Mouse (Mus musculus) liver, postnatal 0 days (tissue): ENCODE results near the gene Npas2. TPM values are rescaled to one million over a fixed set of nuclear protein-coding genes. Genes with fewer than 3 reads are reported as not detected.

Source experiments
- ATAC-seq: fragments of 200-750 bp; cut with Nextera tagmentation; 2 replicates; pipeline ENCODE4 v1.8.0; 2017; ENCODE audit warnings: mild to moderate bottlenecking, moderate library complexity
- DNase-seq: peaks from one replicate; pipeline ENCODE4 v3.0.0-alpha.2; 2016
- H3K27ac ChIP-seq: fragments of 300-500 bp; sonication (generic); 2 replicates; pipeline ENCODE4 v1.5.1; 2014; ENCODE audit warnings: antibody characterized with exemption, moderate library complexity, mild to moderate bottlenecking, low read depth
- H3K27me3 ChIP-seq: fragments of 300-500 bp; sonication (generic); 2 replicates; pipeline ENCODE4 v1.6.1; 2014; ENCODE audit warnings: low read length, control low read depth, mixed read lengths; ENCODE audit not compliant: insufficient read depth
- H3K36me3 ChIP-seq: fragments of 300-500 bp; sonication (generic); replicated peaks from 2 replicates; pipeline ENCODE4 v1.6.1; 2014; ENCODE audit warnings: mild to moderate bottlenecking, control low read depth, low read length, moderate library complexity, mixed read lengths; ENCODE audit not compliant: insufficient read depth
- H3K4me1 ChIP-seq: fragments of 300-500 bp; sonication (generic); 2 replicates; pipeline ENCODE4 v1.6.1; 2014; ENCODE audit warnings: antibody characterized with exemption, mild to moderate bottlenecking, control low read depth; ENCODE audit not compliant: insufficient read depth
- H3K4me2 ChIP-seq: fragments of 300-500 bp; sonication (generic); 2 replicates; pipeline ENCODE4 v1.6.1; 2014; ENCODE audit warnings: low read depth, mild to moderate bottlenecking, low read length, moderate library complexity, mixed read lengths
- H3K4me3 ChIP-seq: fragments of 300-500 bp; sonication (generic); 2 replicates; pipeline ENCODE4 v1.5.1; 2014; ENCODE audit warnings: low read depth, low read length
- H3K9ac ChIP-seq: fragments of 300-500 bp; sonication (generic); replicated peaks from 2 replicates; pipeline ENCODE4 v1.6.1; 2014; ENCODE audit warnings: mild to moderate bottlenecking, moderate library complexity
- H3K9me3 ChIP-seq: fragments of 300-500 bp; sonication (generic); 2 replicates; pipeline ENCODE4 v1.6.1; 2016; ENCODE audit warnings: mild to moderate bottlenecking, control low read depth, low read length, mixed read lengths
- CTCF ChIP-seq: sonication (generic); IDR thresholded peaks from 2 replicates; pipeline ENCODE4 v1.5.1; 2016; ENCODE audit warnings: antibody characterized with exemption, low read depth
- EP300 ChIP-seq: IDR thresholded peaks from 2 replicates; pipeline ENCODE4 v1.6.1; 2016; ENCODE audit warnings: antibody characterized with exemption, low read depth, mild to moderate bottlenecking
- WGBS: fragments of 180-500 bp; shearing (Covaris S2); extraction: QIAGEN DNeasy Blood & Tissue Kit; methylation state at CpG from one replicate; pipeline ENCODE4 v1.1.7; 2014; ENCODE audit not compliant: insufficient replicate concordance; 5-methylcytosine and 5-hydroxymethylcytosine counted together
- polyA plus RNA-seq: library from polyadenylated mRNA; unstranded; fragments of >200 nt; fragmentation: Nextera tagmentation; extraction: Ambion mirVana; gene quantifications from 2 replicates; pipeline ENCODE4 v1.2.1, GENCODE M21; 2015

Npas2 gene
- polyA plus RNA-seq, 1 experiment from 2014 or later, result 0.15 TPM

GRCm38 (mm10) chr1:39376726-39377240, 183.3 kb downstream of the Npas2 start:
- DNase-seq, result no peak
- Histone ChIP-seq H3K9me3 (no peaks in the 10 kb centered on the region), H3K9ac (no peak overlapping the region), H3K27me3 (no peaks in the 10 kb centered on the region), H3K4me3 (no peak overlapping the region), H3K4me1 (no peaks in the 10 kb centered on the region), H3K27ac (no peak overlapping the region), H3K4me2 (no peak overlapping the region), H3K36me3 (peaks cover 76% of the 10 kb centered on the region)
- TF ChIP-seq EP300 (no peak), CTCF (no peak)
- no peak for ATAC-seq
- 93% methylated on average over 9 of the region's 9 CpGs for WGBS

DNA sequence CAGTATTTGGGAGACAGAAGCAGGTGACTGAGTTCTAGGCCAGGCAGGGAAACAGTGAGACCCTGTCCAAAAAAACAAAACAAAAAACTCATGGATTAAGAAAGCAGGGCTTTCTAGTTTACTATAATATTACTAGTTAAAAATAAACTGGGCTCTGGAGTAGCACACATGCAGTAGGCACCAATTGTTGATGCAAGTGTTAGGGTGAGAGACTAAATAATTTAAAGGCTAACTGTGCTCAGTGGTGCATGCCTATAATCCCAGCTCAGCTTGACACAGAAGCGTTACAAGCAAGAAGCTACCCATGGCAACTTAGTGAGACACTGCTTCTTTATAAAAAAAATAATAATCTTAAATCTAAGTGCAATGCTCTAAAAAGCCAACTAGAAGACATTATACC, 185.0 kb downstream of the Npas2 start:
- Histone ChIP-seq H3K4me3 (no peak overlapping the region), H3K27me3 (no peaks in the 10 kb centered on the region), H3K36me3 (peaks cover 59% of the 10 kb centered on the region), H3K4me2 (no peak overlapping the region), H3K27ac (no peak overlapping the region), H3K4me1 (no peaks in the 10 kb centered on the region), H3K9ac (no peak overlapping the region), H3K9me3 (no peaks in the 10 kb centered on the region)
- no peak for ATAC-seq
- no peak for TF ChIP-seq EP300
- no peak for TF ChIP-seq CTCF
- DNase-seq, result no peak
- 90% methylated on average over 1 of the region's 1 CpGs for WGBS

GRCm38 (mm10) chr1:39379021-39379420, 185.5 kb downstream of the Npas2 start:
- Histone ChIP-seq H3K4me2 (no peak overlapping the region), H3K27ac (no peak overlapping the region), H3K9me3 (no peaks in the 10 kb centered on the region), H3K9ac (no peak overlapping the region), H3K27me3 (no peaks in the 10 kb centered on the region), H3K4me1 (no peaks in the 10 kb centered on the region), H3K36me3 (peaks cover 55% of the 10 kb centered on the region), H3K4me3 (no peak overlapping the region)
- TF ChIP-seq CTCF (no peak), EP300 (no peak)
- WGBS, result 47% methylated on average over 5 of the region's 5 CpGs
- DNase-seq (no peak), ATAC-seq (no peak)

DNA sequence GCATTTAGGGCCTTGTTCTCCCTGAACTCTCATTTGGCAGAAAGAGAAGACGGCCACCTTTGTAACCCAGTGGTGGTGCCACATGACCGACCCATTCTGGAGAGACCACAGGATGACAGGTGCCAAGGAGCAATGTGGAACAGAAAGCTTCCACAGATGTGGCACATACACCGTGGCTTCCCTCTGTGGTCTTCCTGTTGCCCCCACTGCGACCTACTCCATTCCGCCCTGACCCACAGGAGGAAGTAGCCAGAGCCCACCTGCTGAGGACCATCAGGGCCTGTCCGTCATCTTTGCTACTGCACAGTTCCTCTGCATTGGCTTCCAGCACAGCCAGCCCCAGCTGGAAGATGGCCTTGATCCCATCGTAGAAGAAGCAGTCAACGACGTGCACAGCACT, 187.5 kb downstream of the Npas2 start:
- DNase-seq (no peak), ATAC-seq (0 out of 2 replicates have a peak, but pooled peaks have one; percentile 16)
- TF ChIP-seq CTCF (no peak), EP300 (no peak)
- no peak overlapping the region for H3K4me3 ChIP-seq
- H3K36me3 ChIP-seq, result peaks cover 60% of the 10 kb centered on the region
- H3K4me1 ChIP-seq, result no peaks in the 10 kb centered on the region; the same call in 1 of the 2 replicates
- no peaks in the 10 kb centered on the region for H3K27me3 ChIP-seq
- 68% methylated on average over 9 of the region's 9 CpGs for WGBS
- H3K4me2 ChIP-seq, result no peak overlapping the region
- H3K9ac ChIP-seq, result no peak overlapping the region
- H3K9me3 ChIP-seq, result no peaks in the 10 kb centered on the region
- no peak overlapping the region for H3K27ac ChIP-seq

DNA sequence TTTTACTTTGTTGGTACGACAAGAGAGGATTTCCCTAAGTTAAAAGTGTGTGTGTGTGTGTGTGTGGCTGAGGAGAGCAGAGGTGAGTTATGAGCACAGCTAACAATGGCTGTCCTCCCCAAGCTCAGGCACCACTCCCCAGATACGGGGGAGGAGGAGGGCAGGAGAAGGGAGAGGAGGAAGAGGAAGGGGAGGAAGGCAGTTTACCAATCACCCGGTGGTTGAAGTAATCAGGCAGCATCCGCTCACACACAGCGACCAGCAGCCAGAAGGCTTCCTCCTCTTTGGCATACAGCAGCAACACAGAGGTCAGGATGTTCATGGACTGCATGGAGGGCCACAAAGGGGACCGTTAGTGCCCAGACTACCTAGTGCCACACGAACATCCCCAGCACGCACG, 191.4 kb downstream of the Npas2 start:
- WGBS, result 51% methylated on average over 9 of the region's 9 CpGs

GRCm38 (mm10) chr1:39386456-39386855, 192.9 kb downstream of the Npas2 start:
- H3K27me3 ChIP-seq, result no peaks in the 10 kb centered on the region
- DNase-seq (no peak), ATAC-seq (no peak)
- peaks cover 51% of the 10 kb centered on the region for H3K36me3 ChIP-seq
- no peak overlapping the region for H3K4me2 ChIP-seq
- H3K9me3 ChIP-seq, result no peaks in the 10 kb centered on the region
- no peak for TF ChIP-seq CTCF
- no peak for TF ChIP-seq EP300
- WGBS, result 65% methylated on average over 3 of the region's 3 CpGs
- peaks cover 4% of the 10 kb centered on the region for H3K4me1 ChIP-seq
- H3K9ac ChIP-seq, result no peak overlapping the region
- H3K27ac ChIP-seq, result no peak overlapping the region
- no peak overlapping the region for H3K4me3 ChIP-seq

More for the DNA sequence above, 191.4 kb downstream of the Npas2 start:
- DNase-seq (no peak), ATAC-seq (no peak)
- peaks cover 54% of the 10 kb centered on the region for H3K36me3 ChIP-seq
- no peak overlapping the region for H3K4me2 ChIP-seq
- H3K4me1 ChIP-seq, result peaks cover 4% of the 10 kb centered on the region
- H3K9me3 ChIP-seq, result no peaks in the 10 kb centered on the region
- H3K9ac ChIP-seq, result no peak overlapping the region
- TF ChIP-seq CTCF (no peak), EP300 (no peak)
- no peak overlapping the region for H3K27ac ChIP-seq
- no peak overlapping the region for H3K4me3 ChIP-seq
- H3K27me3 ChIP-seq, result no peaks in the 10 kb centered on the region
